Mouse (Mus musculus): ENCODE results near the gene Mia. TPM values are rescaled to one million over a fixed set of nuclear protein-coding genes. Genes with fewer than 3 reads are reported as not detected.

Gene Mia
- total and polyA plus RNA-seq, 2 experiments from 2014 or later = 17.6 to 20.6 TPM

GRCm38 (mm10) chr7:27158171-27158570 is 22.8 kb downstream of the Mia start:
- WGBS = 96% methylated on average over 9 of the region's 9 CpGs
- TF ChIP-seq CTCF (IDR thresholded peaks at IDR 0.05) = no peak

DNA sequence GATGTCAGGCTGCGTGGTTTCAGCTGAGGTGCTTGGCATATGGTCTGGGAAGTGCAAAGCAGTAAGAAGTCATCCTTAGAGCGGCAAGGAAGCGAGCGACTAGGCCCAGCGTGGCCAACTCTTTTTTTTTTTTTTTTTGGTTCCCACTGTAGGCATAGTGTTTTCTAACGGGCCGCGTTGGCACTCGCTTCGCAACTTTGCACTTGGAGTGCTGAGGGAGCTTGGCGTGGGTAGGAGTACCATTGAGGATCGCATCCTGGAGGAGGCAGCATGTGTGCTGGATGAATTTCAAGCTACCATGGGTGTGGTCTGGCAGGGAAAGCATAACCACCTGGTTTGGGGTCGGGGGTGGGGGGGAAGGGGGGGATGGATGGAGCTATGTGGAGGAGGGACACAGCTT is 25.0 kb downstream of the Mia start:
- Histone ChIP-seq H3K27ac (ENCODE audit: low read depth, low read length) (no peak overlapping the region), H3K9me3 (ENCODE audit: low read length) (no peaks in the 10 kb centered on the region), H3K4me3 (ENCODE audit: low read depth, low read length) (no peak overlapping the region), H3K27me3 (ENCODE audit: insufficient read depth, low read length) (no peaks in the 10 kb centered on the region), H3K4me1 (ENCODE audit: insufficient read depth, low read length) (peaks cover 4% of the 10 kb centered on the region), H3K36me3 (ENCODE audit: insufficient read depth, low read length) (peaks cover 17% of the 10 kb centered on the region), H3K9ac (replicated peaks; ENCODE audit: low read length, poor library complexity, severe bottlenecking) (no peak overlapping the region), H3K4me2 (ENCODE audit: low read depth, low read length, poor library complexity, severe bottlenecking) (no peak overlapping the region)
- 84% methylated on average over 13 of the region's 13 CpGs for WGBS
- TF ChIP-seq CTCF (IDR thresholded peaks at IDR 0.05) = no peak
- no peak for ATAC-seq (ENCODE audit: low FRiP score)
- DNase-seq (ENCODE audit: low spot score) = no peak

More at GRCm38 (mm10) chr7:27158171-27158570, 22.8 kb downstream of the Mia start:
- H3K9ac ChIP-seq (replicated peaks; ENCODE audit: low read length, poor library complexity, severe bottlenecking) = no peak overlapping the region
- peaks cover 8% of the 10 kb centered on the region for H3K4me1 ChIP-seq (ENCODE audit: insufficient read depth, low read length)
- H3K4me3 ChIP-seq (ENCODE audit: low read depth, low read length) = no peak overlapping the region
- H3K36me3 ChIP-seq (ENCODE audit: insufficient read depth, low read length) = peaks cover 17% of the 10 kb centered on the region
- H3K27ac ChIP-seq (ENCODE audit: low read depth, low read length) = no peak overlapping the region
- H3K27me3 ChIP-seq (ENCODE audit: insufficient read depth, low read length) = no peaks in the 10 kb centered on the region
- H3K9me3 ChIP-seq (ENCODE audit: low read length) = no peaks in the 10 kb centered on the region
- ATAC-seq (ENCODE audit: low FRiP score) (no peak), DNase-seq (ENCODE audit: low spot score) (no peak)
- no peak overlapping the region for H3K4me2 ChIP-seq (ENCODE audit: low read depth, low read length, poor library complexity, severe bottlenecking)

GRCm38 (mm10) chr7:27153205-27153764 is 27.7 kb downstream of the Mia start, which contains the start of gene Cyp2t4:
Cyp2t4 (plus strand) TSS chr7:27153714.
- H3K9ac ChIP-seq (replicated peaks; ENCODE audit: low read length, poor library complexity, severe bottlenecking) = no peak within 1 kb of the TSS
- H3K9me3 ChIP-seq (ENCODE audit: low read length) = no peaks in the 10 kb centered on the region
- no peak for ATAC-seq (ENCODE audit: low FRiP score)
- no peak within 1 kb of the TSS for H3K4me2 ChIP-seq (ENCODE audit: low read depth, low read length, poor library complexity, severe bottlenecking)
- H3K4me1 ChIP-seq (ENCODE audit: insufficient read depth, low read length) = no peaks in the 10 kb centered on the region
- DNase-seq (ENCODE audit: low spot score) = no peak
- no peak for TF ChIP-seq CTCF (IDR thresholded peaks at IDR 0.05)
- peaks cover 9% of the 10 kb centered on the region for H3K36me3 ChIP-seq (ENCODE audit: insufficient read depth, low read length)
- H3K27me3 ChIP-seq (ENCODE audit: insufficient read depth, low read length) = no peaks in the 10 kb centered on the region
- no peak within 1 kb of the TSS for H3K4me3 ChIP-seq (ENCODE audit: low read depth, low read length)
- 79% methylated on average over 10 of the region's 10 CpGs for WGBS
- H3K27ac ChIP-seq (ENCODE audit: low read depth, low read length) = no peak within 1 kb of the TSS

DNA sequence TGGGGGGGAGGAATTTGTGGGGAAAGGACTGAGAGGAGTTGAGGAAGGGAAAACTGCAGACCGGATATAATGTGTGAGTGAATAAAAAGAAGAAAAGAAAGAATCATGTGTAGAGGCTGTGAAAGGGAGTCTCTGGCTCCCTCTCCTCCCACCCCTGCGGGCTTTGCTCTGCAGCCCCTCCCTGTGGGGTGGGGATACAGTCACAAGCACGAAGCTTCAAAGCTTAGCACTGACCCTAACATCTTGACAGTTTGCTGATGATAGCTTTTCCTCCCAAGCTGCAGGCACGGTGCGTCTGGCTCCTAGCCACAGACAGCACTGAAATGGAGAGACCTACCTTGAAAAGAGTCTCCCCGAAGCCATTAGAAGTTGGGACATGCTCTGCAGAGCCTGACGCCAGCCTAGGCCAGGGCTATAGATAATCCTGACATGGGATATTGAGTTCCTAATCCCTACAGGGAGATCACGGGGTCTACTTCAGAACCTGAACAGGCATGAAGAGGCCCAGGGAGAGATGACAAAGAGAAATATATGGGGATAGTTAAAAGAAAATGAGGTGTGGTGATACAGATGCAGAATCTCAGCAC is 44.5 kb downstream of the Mia start:
- no peak overlapping the region for H3K4me2 ChIP-seq (ENCODE audit: low read depth, low read length, poor library complexity, severe bottlenecking)
- H3K36me3 ChIP-seq (ENCODE audit: insufficient read depth, low read length) = no peaks in the 10 kb centered on the region
- H3K27ac ChIP-seq (ENCODE audit: low read depth, low read length) = no peak overlapping the region
- no peak for ATAC-seq (ENCODE audit: low FRiP score)
- WGBS = 38% methylated on average over 8 of the region's 8 CpGs
- no peaks in the 10 kb centered on the region for H3K27me3 ChIP-seq (ENCODE audit: insufficient read depth, low read length)
- 0 out of 2 replicates have a peak, but pooled peaks cover 4% of the 10 kb centered on the region for H3K9me3 ChIP-seq (ENCODE audit: low read length)
- no peak for TF ChIP-seq CTCF (IDR thresholded peaks at IDR 0.05)
- no peaks in the 10 kb centered on the region for H3K4me1 ChIP-seq (ENCODE audit: insufficient read depth, low read length)
- no peak overlapping the region for H3K9ac ChIP-seq (replicated peaks; ENCODE audit: low read length, poor library complexity, severe bottlenecking)
- H3K4me3 ChIP-seq (ENCODE audit: low read depth, low read length) = no peak overlapping the region
- DNase-seq (ENCODE audit: low spot score) = no peak

- Histone ChIP-seq H3K9me3 (ENCODE audit: low read length) (no peaks in the 10 kb centered on the region), H3K9ac (replicated peaks; ENCODE audit: low read length, poor library complexity, severe bottlenecking) (no peak overlapping the region), H3K36me3 (ENCODE audit: insufficient read depth, low read length) (no peaks in the 10 kb centered on the region), H3K4me3 (ENCODE audit: low read depth, low read length) (no peak overlapping the region), H3K27ac (ENCODE audit: low read depth, low read length) (no peak overlapping the region), H3K4me2 (ENCODE audit: low read depth, low read length, poor library complexity, severe bottlenecking) (no peak overlapping the region), H3K27me3 (ENCODE audit: insufficient read depth, low read length) (no peaks in the 10 kb centered on the region), H3K4me1 (ENCODE audit: insufficient read depth, low read length) (no peaks in the 10 kb centered on the region)
- no peak for TF ChIP-seq CTCF (IDR thresholded peaks at IDR 0.05)
- DNase-seq (ENCODE audit: low spot score) (no peak), ATAC-seq (ENCODE audit: low FRiP score) (no peak)
- WGBS = 86% methylated on average over 4 of the region's 4 CpGs
Measured at GRCm38 (mm10) chr7:27133757-27134156, 47.2 kb downstream of the Mia start.

- no peaks in the 10 kb centered on the region for H3K4me1 ChIP-seq (ENCODE audit: insufficient read depth, low read length)
- ATAC-seq (ENCODE audit: low FRiP score) = no peak
- DNase-seq (ENCODE audit: low spot score) = no peak
- H3K9ac ChIP-seq (replicated peaks; ENCODE audit: low read length, poor library complexity, severe bottlenecking) = no peak overlapping the region
- H3K27me3 ChIP-seq (ENCODE audit: insufficient read depth, low read length) = no peaks in the 10 kb centered on the region
- H3K27ac ChIP-seq (ENCODE audit: low read depth, low read length) = no peak overlapping the region
- no peaks in the 10 kb centered on the region for H3K9me3 ChIP-seq (ENCODE audit: low read length)
- TF ChIP-seq CTCF (IDR thresholded peaks at IDR 0.05) = no peak
- 69% methylated on average over 12 of the region's 12 CpGs for WGBS
- no peaks in the 10 kb centered on the region for H3K36me3 ChIP-seq (ENCODE audit: insufficient read depth, low read length)
- H3K4me3 ChIP-seq (ENCODE audit: low read depth, low read length) = no peak overlapping the region
- H3K4me2 ChIP-seq (ENCODE audit: low read depth, low read length, poor library complexity, severe bottlenecking) = no peak overlapping the region
Measured at GRCm38 (mm10) chr7:27133156-27133555, 47.8 kb downstream of the Mia start.

Data from midbrain, postnatal 0 days (tissue).